Mouse (Mus musculus): Measurements from ENCODE around the gene Greb1.

- TF ChIP-seq CTCF (IDR thresholded peaks at IDR 0.05; ENCODE audit: borderline replicate concordance, insufficient read depth, low read depth, low read length): no peak
- TF ChIP-seq POLR2A (IDR thresholded peaks at IDR 0.05; ENCODE audit: borderline replicate concordance, insufficient read depth, low read length): no peak
Observed at GRCm38 (mm10) chr12:16726229-16726628, 74.5 kb downstream of the Greb1 start.
